Mouse (Mus musculus) CH12.LX (cell line): ENCODE measurements around the gene Atp10a. TPM values are rescaled to one million over a fixed set of nuclear protein-coding genes. Genes with fewer than 3 reads are reported as not detected.

Experiments used
- DNase-seq: peaks from one replicate; pipeline ENCODE4 v3.0.0-alpha.2; 2013; ENCODE audit errors: extremely low read depth
- H3K27ac ChIP-seq: 2 replicates; pipeline ENCODE4 v1.5.1; 2012; ENCODE audit warnings: low read depth, mild to moderate bottlenecking, control low read depth, moderate library complexity; ENCODE audit not compliant: insufficient read depth
- H3K27me3 ChIP-seq: replicated peaks from 2 replicates; pipeline ENCODE3; 2012; ENCODE audit warnings: inconsistent platforms
- H3K36me3 ChIP-seq, 2 experiments: replicated peaks in 1 of 2; 2 replicates each; pipeline versions ENCODE3 to v1.6.1; 2012; ENCODE audit warnings: inconsistent platforms in 1 of 2, low read length in 1 of 2, mild to moderate bottlenecking in 1 of 2, mixed read lengths in 1 of 2, moderate library complexity in 1 of 2; ENCODE audit not compliant: control insufficient read depth in 1 of 2, insufficient read depth in 1 of 2
- H3K4me1 ChIP-seq, 2 experiments: 2 replicates each; pipeline ENCODE4 v1.6.1; 2012; ENCODE audit warnings: inconsistent platforms in 1 of 2, moderate library complexity in 1 of 2; ENCODE audit not compliant: insufficient read depth in 2 of 2, control insufficient read depth in 1 of 2
- H3K4me2 ChIP-seq: 2 replicates; pipeline ENCODE4 v1.6.1; 2012; ENCODE audit warnings: low read depth, mild to moderate bottlenecking, control low read depth; ENCODE audit not compliant: poor library complexity, insufficient read depth, severe bottlenecking
- H3K4me3 ChIP-seq, 3 experiments: fragments of 150-350 bp in 1 of 3; sonication (generic) in 1 of 3; replicated peaks in 1 of 3; 2 replicates each; pipeline versions ENCODE3 to v1.5.1; 2011 to 2012; ENCODE audit warnings: low read depth in 2 of 3, low read length in 2 of 3, mild to moderate bottlenecking in 2 of 3, moderate library complexity in 2 of 3, control low read depth in 1 of 3, improper control_type of control experiment in 1 of 3, inconsistent platforms in 1 of 3, mixed read lengths in 1 of 3; ENCODE audit not compliant: poor library complexity in 1 of 3
- H3K79me2 ChIP-seq: replicated peaks from 2 replicates; pipeline ENCODE4 v1.6.1; 2012; ENCODE audit warnings: mild to moderate bottlenecking, moderate library complexity; ENCODE audit not compliant: control insufficient read depth, poor library complexity, insufficient read depth, severe bottlenecking; ENCODE audit errors: extremely low read depth
- H3K9ac ChIP-seq: 2 replicates; pipeline ENCODE4 v1.6.1; 2012; ENCODE audit warnings: low read depth, mild to moderate bottlenecking, control low read depth, moderate library complexity; ENCODE audit not compliant: insufficient read depth
- H3K9me3 ChIP-seq: replicated peaks from 2 replicates; pipeline ENCODE3; 2012; ENCODE audit warnings: low read length, inconsistent platforms, mixed read lengths
- BHLHE40 ChIP-seq: IDR thresholded peaks from 2 replicates; pipeline ENCODE4 v1.6.1; 2011; ENCODE audit warnings: mild to moderate bottlenecking, low read depth, low read length, improper control_type of control experiment
- CTCF ChIP-seq, 2 experiments: IDR thresholded peaks in 1 of 2; conservative IDR thresholded peaks in 1 of 2; 2 replicates each; pipeline ENCODE4 v1.5.1; 2011 to 2012; ENCODE audit warnings: low read depth in 2 of 2, low read length in 2 of 2, improper control_type of control experiment in 1 of 2, inconsistent platforms in 1 of 2, mild to moderate bottlenecking in 1 of 2, moderate library complexity in 1 of 2
- ETS1 ChIP-seq: conservative IDR thresholded peaks from 2 replicates; pipeline ENCODE4 v1.6.1; 2012; ENCODE audit warnings: low read depth, mild to moderate bottlenecking, inconsistent platforms, low read length, improper control_type of control experiment, moderate library complexity
- GABPA ChIP-seq: IDR thresholded peaks from 2 replicates; pipeline ENCODE4 v1.6.1; 2012; ENCODE audit warnings: low read depth, low read length, improper control_type of control experiment, inconsistent platforms; ENCODE audit not compliant: insufficient replicate concordance
- HCFC1 ChIP-seq: IDR thresholded peaks from 2 replicates; pipeline ENCODE4 v1.6.1; 2012; ENCODE audit warnings: low read depth, mild to moderate bottlenecking, inconsistent platforms, low read length, improper control_type of control experiment
- JUND ChIP-seq: conservative IDR thresholded peaks from 2 replicates; pipeline ENCODE4 v1.6.1; 2011; ENCODE audit warnings: low read depth, low read length, improper control_type of control experiment
- KAT2A ChIP-seq: IDR thresholded peaks from 2 replicates; pipeline ENCODE4 v1.6.1; 2012; ENCODE audit warnings: low read length, improper control_type of control experiment, inconsistent platforms; ENCODE audit not compliant: insufficient replicate concordance
- MAX ChIP-seq: IDR thresholded peaks from 2 replicates; pipeline ENCODE4 v1.6.1; 2011; ENCODE audit warnings: low read length, improper control_type of control experiment
- MAZ ChIP-seq: IDR thresholded peaks from 2 replicates; pipeline ENCODE4 v1.6.1; 2012; ENCODE audit warnings: low read depth, mild to moderate bottlenecking, inconsistent platforms, low read length, improper control_type of control experiment, moderate library complexity
- MEF2A ChIP-seq: IDR thresholded peaks from 2 replicates; pipeline ENCODE4 v1.6.1; 2014; ENCODE audit warnings: low read depth, mild to moderate bottlenecking, inconsistent platforms, low read length, improper control_type of control experiment, borderline replicate concordance
- MXI1 ChIP-seq: IDR thresholded peaks from 2 replicates; pipeline ENCODE4 v1.6.1; 2011; ENCODE audit warnings: mild to moderate bottlenecking, low read depth, low read length, improper control_type of control experiment
- NELFE ChIP-seq: IDR thresholded peaks from 2 replicates; pipeline ENCODE4 v1.6.1; 2011; ENCODE audit warnings: low read depth, low read length, improper control_type of control experiment
- NRF1 ChIP-seq: IDR thresholded peaks from 2 replicates; pipeline ENCODE4 v1.6.1; 2014; ENCODE audit warnings: low read depth, mild to moderate bottlenecking, inconsistent platforms, low read length, improper control_type of control experiment, moderate library complexity
- POLR2AphosphoS2 ChIP-seq: IDR thresholded peaks from 2 replicates; pipeline ENCODE4 v1.6.1; 2011; ENCODE audit warnings: low read depth, low read length, improper control_type of control experiment
- RCOR1 ChIP-seq: conservative IDR thresholded peaks from 2 replicates; pipeline ENCODE4 v1.6.1; 2012; ENCODE audit warnings: low read depth, mild to moderate bottlenecking, inconsistent platforms, low read length, improper control_type of control experiment
- SMC3 ChIP-seq: IDR thresholded peaks from 2 replicates; pipeline ENCODE4 v1.6.1; 2011; ENCODE audit warnings: low read depth, low read length, improper control_type of control experiment
- USF1 ChIP-seq: IDR thresholded peaks from 2 replicates; pipeline ENCODE4 v1.6.1; 2014; ENCODE audit warnings: low read depth, mild to moderate bottlenecking, inconsistent platforms, low read length, improper control_type of control experiment
- USF2 ChIP-seq: conservative IDR thresholded peaks from 2 replicates; pipeline ENCODE4 v1.6.1; 2011; ENCODE audit warnings: low read depth, low read length, improper control_type of control experiment
- ZC3H11A ChIP-seq: IDR thresholded peaks from 2 replicates; pipeline ENCODE4 v1.6.1; 2012; ENCODE audit warnings: low read depth, mild to moderate bottlenecking, inconsistent platforms, low read length, improper control_type of control experiment
- ZMIZ1 ChIP-seq: IDR thresholded peaks from 2 replicates; pipeline ENCODE4 v1.6.1; 2012; ENCODE audit warnings: low read depth, mild to moderate bottlenecking, inconsistent platforms, low read length, improper control_type of control experiment
- dilution Hi-C: fragments of 300-500 bp; cut with MboI; formaldehyde crosslinking; loops from 2 replicates; pipeline ENCODE4 v1.14.3; 2020; ENCODE audit warnings: low sequenced_read_pairs; ENCODE audit not compliant: extremely low pct_unique_long_range_greater_than_20kb, extremely low pct_ligation_motif_present
- in situ Hi-C: fragments of 300-500 bp; cut with MboI; formaldehyde crosslinking; loops from 3 replicates; pipeline ENCODE4 v1.14.3; 2019; ENCODE audit warnings: low sequenced_read_pairs, low pct_ligation_motif_present, low pct_unique_long_range_greater_than_20kb, mixed read lengths
- polyA plus RNA-seq: library from polyadenylated mRNA; unstranded; fragments of >175 nt; gene quantifications from 2 replicates; pipeline ENCODE4 v1.2.1, GENCODE M21; 2012; ENCODE audit warnings: low read depth; ENCODE audit not compliant: insufficient read length
- total RNA-seq, 2 experiments: library from RNA; depleted of rRNA; stranded (reverse); fragments of 300-350 nt in 1 of 2; fragments of >200 nt in 1 of 2; gene quantifications; 2 replicates each; pipeline ENCODE4 v1.2.3; 2012 to 2014

The Atp10a gene
- total and polyA plus RNA-seq, 3 experiments = not detected

DNA sequence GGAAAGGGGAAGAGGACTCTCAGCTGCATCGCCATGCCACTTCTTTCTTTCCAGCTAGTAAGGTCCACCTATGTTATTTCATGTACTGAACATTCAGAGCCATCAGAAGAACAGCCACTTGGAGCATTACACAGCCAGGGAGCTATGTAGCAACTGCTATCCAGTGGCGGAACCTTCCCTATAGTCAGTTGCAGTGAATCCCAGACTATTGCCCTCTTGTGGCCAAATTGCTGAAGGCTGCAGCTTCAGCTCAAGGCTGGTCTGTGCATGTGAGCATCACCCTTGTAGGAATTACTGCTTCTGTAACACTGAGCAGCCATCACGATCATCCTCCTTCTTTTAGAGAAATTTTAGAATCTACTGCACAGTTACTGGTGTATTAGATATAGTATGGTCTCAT, 114.3 kb downstream of the Atp10a start:
- in situ Hi-C loops (no loop called here), dilution Hi-C loops (no loop called here)
- Histone ChIP-seq H3K4me2 (no peak overlapping the region), H3K36me3 (no peaks in the 10 kb centered on the region), H3K27me3 (no peaks in the 10 kb centered on the region), H3K4me1 (no peaks in the 10 kb centered on the region), H3K27ac (no peak overlapping the region), H3K9me3 (peaks cover 75% of the 10 kb centered on the region), H3K79me2 (no peaks in the 10 kb centered on the region), H3K9ac (no peak overlapping the region), H3K4me3 (no peak overlapping the region)
- TF ChIP-seq HCFC1 (no peak), MEF2A (no peak), CTCF (conservative IDR thresholded peaks at IDR 0.05 in 1 of 2, IDR thresholded peaks at IDR 0.05 in 1 of 2; ENCODE audit: low read depth in 2 of 2, low read length in 2 of 2) (no peak), BHLHE40 (no peak), KAT2A (no peak), MAX (no peak), NELFE (no peak), RCOR1 (no peak), JUND (no peak), POLR2AphosphoS2 (no peak), SMC3 (no peak), USF2 (no peak), ZMIZ1 (no peak), USF1 (no peak), ETS1 (no peak)
- DNase-seq = no peak

DNA sequence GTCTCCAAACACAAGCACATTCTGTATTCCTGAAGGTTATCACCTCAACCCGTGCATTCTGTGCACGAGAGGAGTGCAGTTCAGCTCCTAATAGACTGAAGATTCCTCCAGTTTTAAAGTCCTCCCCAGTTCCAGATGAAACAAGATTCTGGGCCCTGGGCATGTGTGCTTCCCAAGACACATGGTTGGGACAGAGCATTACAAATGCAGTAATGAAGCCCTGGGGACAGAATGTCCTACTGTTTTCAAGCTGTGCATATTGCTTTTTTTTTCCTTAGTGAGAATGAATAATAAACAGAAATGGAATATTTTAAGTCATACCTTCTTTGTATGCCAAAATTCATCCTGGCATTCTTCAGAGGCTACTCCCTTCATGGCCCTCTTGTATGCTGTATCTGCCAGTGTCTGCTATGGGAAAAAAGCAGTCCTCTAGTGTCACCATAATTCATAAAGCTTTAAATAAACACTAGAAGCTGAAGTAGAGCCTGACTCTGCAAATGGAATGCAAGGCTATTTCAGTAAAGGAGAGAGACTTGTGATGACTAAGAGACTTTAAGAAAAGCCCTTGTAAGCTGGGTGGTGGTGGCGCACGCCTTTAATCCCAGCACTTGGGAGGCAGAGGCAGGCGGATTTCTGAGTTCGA, 116.2 kb downstream of the Atp10a start:
- no peaks in the 10 kb centered on the region for H3K4me1 ChIP-seq
- TF ChIP-seq NELFE (no peak), ZC3H11A (no peak), MXI1 (no peak), USF1 (no peak), NRF1 (no peak), MEF2A (no peak), GABPA (no peak), MAZ (no peak), SMC3 (no peak), KAT2A (no peak), RCOR1 (no peak)
- TF ChIP-seq, all 38 proteins: peak for 0
- Histone ChIP-seq H3K27ac (no peak overlapping the region), H3K79me2 (no peaks in the 10 kb centered on the region), H3K9me3 (peaks cover 83% of the 10 kb centered on the region), H3K4me2 (no peak overlapping the region), H3K4me3 (no peak overlapping the region), H3K36me3 (no peaks in the 10 kb centered on the region), H3K27me3 (no peaks in the 10 kb centered on the region), H3K9ac (no peak overlapping the region)
- in situ Hi-C loops (no loop called here), dilution Hi-C loops (no loop called here)
- no peak for DNase-seq
